Mouse (Mus musculus): Measurements from ENCODE around the gene Azin2. TPM values are rescaled to one million over a fixed set of nuclear protein-coding genes. Genes with fewer than 3 reads are reported as not detected.

Gene Azin2
- 1 to 10 TPM; 2.2 to 2.6 TPM for total RNA-seq (2021)
- long read RNA-seq, experiment 1, partial matches to known transcripts = 0 of 4 reads
- long read RNA-seq, experiment 1, other reads (novel, unspliced or antisense) = 1 of 4 reads
- long read RNA-seq, experiment 2, partial matches to known transcripts = 1 of 4 reads
- long read RNA-seq, experiment 2, other reads (novel, unspliced or antisense) = 2 of 4 reads

- intact Hi-C loops (cut with DNase I) = no loop called here
- DNase-seq = peak; percentile 83 to 93
These were observed at the start of gene Azin2 for GRCm38 (mm10) chr4:128962029-128962925. Gene Azin2, minus strand, starts transcription at chr4:128962442.

- intact Hi-C loops (cut with DNase I) = no loop called here
- peak; percentile 38 to 40 for DNase-seq
These were observed 49.4 kb upstream of the Azin2 start for GRCm38 (mm10) chr4:129011604-129012121.

DNA sequence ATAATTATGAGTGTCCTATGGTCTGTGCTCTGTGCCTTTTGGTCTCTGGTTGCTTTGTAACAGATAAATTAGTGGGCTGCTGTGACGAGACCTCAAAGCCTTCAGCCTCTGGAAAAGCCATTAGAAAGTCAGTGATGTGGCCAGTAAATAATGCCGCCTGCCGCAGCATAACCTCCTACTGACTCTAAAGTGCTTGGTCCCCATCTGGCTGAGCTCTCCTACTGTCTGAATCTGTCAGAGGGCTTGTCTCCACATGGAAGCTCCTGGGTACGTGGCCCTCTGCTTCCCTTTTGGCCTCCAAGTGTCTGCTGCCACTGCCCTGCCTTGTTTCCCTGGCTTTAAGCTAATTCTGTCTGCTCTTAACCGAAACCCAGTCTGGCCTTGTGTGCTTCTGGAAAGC is 47.3 kb upstream of the Azin2 start:
- intact Hi-C loops (cut with DNase I) = no loop called here
- no peak for DNase-seq

- intact Hi-C loops (cut with DNase I) = no loop called here
- DNase-seq = no peak
These were observed 46.4 kb upstream of the Azin2 start for GRCm38 (mm10) chr4:129008672-129009071.

- intact Hi-C loops (cut with DNase I) = no loop called here
- no peak for DNase-seq
These were observed 45.8 kb upstream of the Azin2 start for GRCm38 (mm10) chr4:129008006-129008519.

- intact Hi-C loops (cut with DNase I) = no loop called here
- DNase-seq = no peak
These were observed 41.5 kb upstream of the Azin2 start for GRCm38 (mm10) chr4:129003720-129004119.

DNA sequence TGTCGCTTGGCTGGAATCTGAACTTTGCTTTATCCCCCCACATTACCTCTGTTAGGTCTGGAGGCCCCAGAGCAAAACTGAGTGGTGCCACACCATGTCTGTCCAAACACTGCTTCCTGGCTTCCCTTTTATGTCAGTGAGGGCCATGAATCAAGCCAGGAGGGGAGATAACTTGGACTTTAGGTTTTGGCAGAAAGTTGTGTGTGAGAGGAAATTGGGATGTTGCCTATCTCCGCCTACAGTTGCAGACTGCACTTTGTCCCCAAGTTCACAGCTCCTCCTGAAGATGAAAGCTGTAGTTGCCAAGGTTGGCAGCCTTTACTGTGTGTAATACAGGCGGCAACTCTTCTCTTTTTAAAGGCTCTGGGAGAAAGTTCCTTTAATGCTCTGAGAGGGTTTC is 38.5 kb upstream of the Azin2 start:
- intact Hi-C loops (cut with DNase I) = no loop called here
- DNase-seq = no peak

DNA sequence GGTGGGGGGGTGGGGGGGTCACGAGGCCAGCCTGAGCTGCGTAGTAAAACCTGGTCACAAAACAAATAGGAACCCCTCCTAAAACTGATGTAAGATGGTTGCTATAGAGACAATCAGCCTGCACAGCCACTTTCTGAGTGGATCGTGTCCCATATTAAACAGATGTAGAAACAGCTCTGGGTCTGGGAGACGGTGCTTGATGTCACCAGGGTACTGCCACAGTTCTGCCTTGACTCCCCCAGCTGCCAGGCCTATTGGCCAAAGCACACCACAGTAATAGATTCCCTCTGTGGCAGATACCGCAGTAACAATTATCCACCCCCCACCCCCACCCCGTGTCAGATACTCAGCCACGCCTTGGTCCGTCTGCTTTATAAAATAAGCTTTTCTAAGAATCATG is 36.2 kb upstream of the Azin2 start:
- no peak for DNase-seq
- intact Hi-C loops (cut with DNase I) = no loop called here

- no peak for DNase-seq
- intact Hi-C loops (cut with DNase I) = no loop called here
These were observed 35.0 kb upstream of the Azin2 start for GRCm38 (mm10) chr4:128997258-128997657.

DNA sequence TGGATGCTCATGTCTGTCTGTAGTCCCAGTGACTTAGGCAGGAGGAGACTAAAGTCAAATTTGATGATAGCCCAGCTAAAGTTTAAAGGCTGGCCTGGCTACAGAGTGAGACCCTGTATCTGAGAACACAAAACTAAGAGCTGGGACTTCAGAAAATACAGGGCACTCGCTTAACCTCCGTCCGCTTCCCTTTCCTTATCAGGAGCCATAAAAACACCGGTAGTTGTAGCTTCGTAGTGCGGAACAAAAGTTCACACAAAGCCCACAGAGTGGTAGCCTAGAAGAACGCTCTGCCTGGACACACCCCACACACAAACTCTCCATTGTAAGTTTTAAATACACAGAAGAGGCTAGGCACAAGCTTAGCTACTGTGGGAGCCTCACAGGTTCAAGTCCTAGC is 33.0 kb upstream of the Azin2 start:
- intact Hi-C loops (cut with DNase I) = no loop called here
- DNase-seq = no peak

DNA sequence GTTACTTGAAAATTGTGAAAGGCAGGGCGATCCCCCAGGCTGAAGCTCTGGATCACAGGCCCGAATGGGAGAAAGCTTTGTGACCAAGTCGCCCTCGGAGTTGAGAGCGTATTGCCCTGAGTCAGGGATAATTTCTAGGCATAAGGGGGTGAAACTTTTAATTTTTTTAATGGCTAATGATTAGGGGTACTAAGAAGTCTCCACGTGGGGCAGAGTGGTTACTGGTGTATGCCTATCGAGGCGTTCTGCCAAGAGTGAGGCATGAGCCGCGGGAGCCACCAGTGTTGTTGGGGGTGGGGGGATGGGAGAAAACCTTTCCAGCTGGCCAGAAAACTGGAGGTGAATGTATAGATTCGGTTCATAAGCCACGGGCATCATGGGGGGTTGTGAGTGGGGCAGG is 31.4 kb upstream of the Azin2 start:
- intact Hi-C loops (cut with DNase I) = no loop called here
- no peak for DNase-seq

DNA sequence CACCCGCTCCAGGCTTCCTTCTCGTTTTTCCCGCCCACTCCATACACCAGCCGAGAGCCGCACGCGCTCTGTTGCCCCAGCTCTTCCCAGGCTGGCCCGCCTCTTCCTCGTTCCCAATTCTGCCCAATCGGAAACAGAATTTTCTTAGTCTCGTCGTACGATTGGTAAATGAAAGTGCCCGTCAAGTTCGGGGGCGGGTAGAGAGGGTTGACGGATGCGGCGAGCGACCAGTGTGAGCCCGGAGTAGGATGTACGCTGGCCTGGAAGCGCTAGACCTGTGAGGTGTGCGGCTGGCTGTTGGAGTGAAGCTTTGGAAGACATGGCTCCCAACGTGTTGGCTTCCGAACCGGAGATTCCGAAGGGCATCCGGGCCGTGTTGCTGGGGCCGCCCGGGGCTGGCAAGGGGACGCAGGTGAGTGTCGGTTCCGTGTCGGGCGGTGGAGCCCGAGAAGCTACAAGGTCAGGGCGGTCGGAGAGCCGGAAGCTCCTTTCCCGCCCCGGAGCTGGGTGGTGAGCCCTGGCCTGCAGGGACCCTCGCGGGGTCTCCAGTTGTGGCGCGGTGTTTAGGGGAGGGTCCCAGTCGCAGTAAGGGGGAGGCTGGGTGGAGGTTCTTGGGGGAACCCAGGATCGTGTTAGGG is 30.9 kb upstream of the Azin2 start:
- intact Hi-C loops (cut with DNase I) = no loop called here
- DNase-seq = peak; percentile 89 to 93

GRCm38 (mm10) chr4:128992176-128992575 is 29.9 kb upstream of the Azin2 start:
- no peak for DNase-seq
- intact Hi-C loops (cut with DNase I) = no loop called here

DNA sequence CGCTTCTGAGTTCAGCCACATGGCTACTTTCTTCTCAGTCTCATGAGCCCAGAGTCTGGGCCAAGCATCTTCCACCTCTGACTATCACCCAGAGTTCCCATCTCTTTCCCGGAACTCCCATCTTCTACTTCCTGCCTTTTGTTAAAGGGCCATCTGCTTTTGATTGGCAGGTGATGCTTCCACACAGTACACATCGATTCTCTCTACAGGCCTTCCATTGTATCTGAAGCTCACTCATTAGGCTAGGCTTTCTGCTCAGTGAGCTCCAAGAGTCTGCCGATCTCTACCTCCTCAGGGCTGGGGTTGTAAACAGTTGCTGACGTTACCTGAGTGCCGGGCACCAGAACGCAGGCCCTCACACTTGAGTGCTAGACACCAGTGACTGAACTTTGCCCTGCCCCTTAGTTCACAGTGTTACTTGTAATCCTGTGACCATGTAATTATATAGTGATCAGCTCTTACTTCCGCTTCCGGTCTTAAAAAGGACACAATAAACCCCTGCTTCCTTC is 29.3 kb upstream of the Azin2 start, which contains the start of gene Ak2:
Ak2 (plus strand) TSS at position 459 of the 509 bp plus-strand sequence.
- intact Hi-C loops (cut with DNase I) = no loop called here
- no peak for DNase-seq

DNA sequence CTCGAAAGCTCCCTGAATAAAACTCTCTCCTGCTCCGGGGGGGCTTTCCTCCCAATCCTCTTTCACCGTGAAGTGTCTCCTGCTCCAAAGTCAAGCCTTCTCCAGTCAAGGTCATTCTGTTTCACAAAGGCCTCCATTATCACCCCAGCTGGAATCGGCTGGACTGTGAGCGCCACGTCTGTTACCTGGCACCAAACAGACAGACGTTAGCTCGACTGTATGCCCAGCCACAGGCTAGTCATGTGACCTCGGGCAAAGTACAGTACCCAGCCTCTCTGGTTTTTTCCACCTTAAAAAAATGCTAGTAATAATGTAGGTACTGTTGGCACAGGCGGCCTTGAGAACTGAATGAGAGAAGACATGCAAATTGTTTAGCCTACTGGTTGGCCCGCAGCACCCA is 27.4 kb upstream of the Azin2 start:
- no peak for DNase-seq
- intact Hi-C loops (cut with DNase I) = no loop called here

DNA sequence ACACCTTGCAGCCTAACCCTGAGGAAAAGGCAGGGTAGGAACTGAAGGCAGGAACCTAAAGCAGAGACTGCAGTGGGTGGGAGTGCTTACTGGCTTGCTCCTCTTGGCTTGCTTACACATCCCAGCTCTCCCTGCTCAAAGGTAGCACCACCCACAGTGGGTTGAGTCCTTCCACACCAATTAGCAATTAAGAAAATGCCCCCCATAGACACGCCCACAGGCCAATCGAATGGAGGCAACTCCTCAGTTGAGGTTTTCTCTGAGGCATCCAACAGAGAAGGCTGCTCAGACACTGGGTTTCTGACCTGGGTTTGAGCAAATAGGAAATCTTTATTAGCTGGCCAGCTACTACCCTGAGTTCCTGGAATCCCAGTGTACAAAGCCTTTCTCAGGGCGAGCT is 26.7 kb upstream of the Azin2 start:
- intact Hi-C loops (cut with DNase I) = no loop called here
- no peak for DNase-seq

DNA sequence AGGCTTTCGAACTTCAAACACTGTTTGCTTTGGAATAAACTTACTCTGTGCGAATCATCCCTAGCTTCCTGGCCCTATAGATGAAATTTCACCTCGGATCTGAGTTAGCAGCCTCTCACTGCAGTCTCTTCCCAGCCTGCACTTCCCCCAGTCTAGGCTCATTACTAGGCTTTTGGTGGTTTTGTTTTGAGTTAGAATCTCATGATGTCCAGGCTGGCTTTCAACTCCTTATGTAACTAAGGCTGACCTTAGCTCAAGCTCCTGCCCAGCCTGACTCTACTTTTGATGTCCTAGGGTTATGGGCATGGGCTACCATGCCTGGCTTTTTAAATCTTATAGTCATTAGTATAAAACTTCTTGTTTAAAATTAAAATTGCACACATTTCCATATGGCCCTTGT is 22.4 kb upstream of the Azin2 start:
- no peak for DNase-seq
- intact Hi-C loops (cut with DNase I) = no loop called here

- intact Hi-C loops (cut with DNase I) = no loop called here
- DNase-seq = no peak
These were observed 21.4 kb upstream of the Azin2 start for GRCm38 (mm10) chr4:128983656-128984055.

- intact Hi-C loops (cut with DNase I) = no loop called here
- DNase-seq = no peak
These were observed 20.9 kb upstream of the Azin2 start for GRCm38 (mm10) chr4:128983151-128983550.

DNA sequence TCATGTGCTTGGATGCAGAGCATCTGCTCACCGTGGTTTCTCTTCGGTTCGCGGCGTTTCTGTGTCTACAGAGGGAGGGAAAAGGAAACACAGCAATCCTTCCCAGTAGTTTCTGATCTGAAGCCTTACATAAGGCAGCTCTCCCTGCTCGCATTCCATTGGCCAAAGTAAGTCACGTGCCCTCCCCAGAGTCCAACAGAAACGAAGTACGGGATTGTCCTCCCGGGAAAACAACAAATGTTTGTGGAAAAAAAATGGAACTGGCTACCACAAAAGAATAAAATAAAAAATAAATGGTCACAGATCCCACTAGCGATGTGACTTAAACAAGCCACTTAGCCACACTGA is 19.6 kb upstream of the Azin2 start:
- no peak for DNase-seq
- intact Hi-C loops (cut with DNase I) = no loop called here
